Mouse (Mus musculus) forebrain, embryonic 16.5 days (tissue): Measurements from ENCODE around the gene Zfp936. TPM values are rescaled to one million over a fixed set of nuclear protein-coding genes. Genes with fewer than 3 reads are reported as not detected.

Source experiments
- microRNA-seq: library from miRNA; unstranded; fragments of <30 nt; microRNA quantifications from one replicate; pipeline ENCODE4, GENCODE M21; 2017
- polyA plus RNA-seq: library from polyadenylated mRNA; unstranded; fragments of >200 nt; fragmentation: Nextera tagmentation; extraction: Ambion mirVana; gene quantifications from 2 replicates; pipeline ENCODE4 v1.2.1, GENCODE M21; 2015

Zfp936 gene
- polyA plus RNA-seq, 1 experiment from 2014 or later, result not detected

Small RNA genes lying within 50 kb of the gene (microRNA-seq; reads per million reads assigned to microRNA genes)
- gene Gm22707, result not detected

Other genes with a start within 250 kb of the Zfp936 start
- gene Gm2381, start 247.0 kb upstream of the Zfp936 start, polyA plus RNA-seq, result not detected in 2 replicates
- not detected in 2 replicates for gene Vmn2r63, start 180.4 kb upstream of the Zfp936 start, polyA plus RNA-seq
- not detected in 2 replicates for gene Gm9268, start 95.5 kb upstream of the Zfp936 start, polyA plus RNA-seq
- gene Zfp715, start 199.1 kb downstream of the Zfp936 start, polyA plus RNA-seq, result 22.0 and 22.5 TPM in 2 replicates
- 0.22 TPM in 1 of 2 replicates, not detected in the other for gene Siglecf, start 237.1 kb downstream of the Zfp936 start, polyA plus RNA-seq